Mouse (Mus musculus) lung, embryonic 15.5 days (tissue): ENCODE results near the gene Abcd3. TPM values are rescaled to one million over a fixed set of nuclear protein-coding genes. Genes with fewer than 3 reads are reported as not detected.

Experiments used
- ATAC-seq: fragments of 200-750 bp; cut with Nextera tagmentation; 2 replicates; pipeline ENCODE4 v1.8.0; 2017; ENCODE audit warnings: moderate number of reproducible peaks, borderline replicate concordance; ENCODE audit not compliant: low FRiP score, low TSS enrichment; ENCODE audit errors: extremely low read depth
- H3K27ac ChIP-seq: fragments of 300-500 bp; sonication (generic); 2 replicates; pipeline ENCODE4 v1.5.1; 2015; ENCODE audit warnings: moderate library complexity, mild to moderate bottlenecking, inconsistent platforms
- H3K27me3 ChIP-seq: fragments of 300-500 bp; sonication (generic); 2 replicates; pipeline ENCODE4 v1.6.1; 2015; ENCODE audit warnings: inconsistent platforms
- H3K36me3 ChIP-seq: fragments of 300-500 bp; sonication (generic); 2 replicates; pipeline ENCODE4 v1.6.1; 2015; ENCODE audit warnings: inconsistent platforms
- H3K4me1 ChIP-seq: fragments of 300-500 bp; sonication (generic); 2 replicates; pipeline ENCODE4 v1.6.1; 2015; ENCODE audit warnings: inconsistent platforms
- H3K4me2 ChIP-seq: fragments of 300-500 bp; sonication (generic); 2 replicates; pipeline ENCODE4 v1.6.1; 2015; ENCODE audit warnings: inconsistent platforms, mild to moderate bottlenecking, moderate library complexity
- H3K4me3 ChIP-seq: fragments of 300-500 bp; sonication (generic); 2 replicates; pipeline ENCODE4 v1.5.1; 2015; ENCODE audit warnings: mild to moderate bottlenecking, inconsistent platforms
- H3K9ac ChIP-seq: fragments of 300-500 bp; sonication (generic); 2 replicates; pipeline ENCODE4 v1.6.1; 2015; ENCODE audit warnings: inconsistent platforms
- H3K9me3 ChIP-seq: fragments of 300-500 bp; sonication (generic); 2 replicates; pipeline ENCODE4 v1.6.1; 2016; ENCODE audit warnings: inconsistent platforms
- WGBS: fragments of 180-500 bp; shearing (Covaris S2); methylation state at CpG from one replicate; pipeline ENCODE4 v1.1.7; 2015; 5-methylcytosine and 5-hydroxymethylcytosine counted together
- polyA plus RNA-seq: library from polyadenylated mRNA; unstranded; fragments of >200 nt; fragmentation: Nextera tagmentation; extraction: Ambion mirVana; gene quantifications from 2 replicates; pipeline ENCODE4 v1.2.1, GENCODE M21; 2015

The Abcd3 gene
- polyA plus RNA-seq, 1 experiment from 2014 or later, result 82.5 TPM

- no peaks in the 10 kb centered on the region for H3K9me3 ChIP-seq
- WGBS, result 54% methylated on average over 7 of the region's 7 CpGs
- no peak overlapping the region for H3K27ac ChIP-seq
- no peak overlapping the region for H3K9ac ChIP-seq
- ATAC-seq, result no peak
- H3K4me1 ChIP-seq, result 0 out of 2 replicates have a peak, but pooled peaks cover 6% of the 10 kb centered on the region
- no peak overlapping the region for H3K4me2 ChIP-seq
- no peaks in the 10 kb centered on the region for H3K36me3 ChIP-seq
- H3K4me3 ChIP-seq, result no peak overlapping the region
- no peaks in the 10 kb centered on the region for H3K27me3 ChIP-seq
These were observed 27.3 kb upstream of the Abcd3 start for GRCm38 (mm10) chr3:121842306-121842860.

DNA sequence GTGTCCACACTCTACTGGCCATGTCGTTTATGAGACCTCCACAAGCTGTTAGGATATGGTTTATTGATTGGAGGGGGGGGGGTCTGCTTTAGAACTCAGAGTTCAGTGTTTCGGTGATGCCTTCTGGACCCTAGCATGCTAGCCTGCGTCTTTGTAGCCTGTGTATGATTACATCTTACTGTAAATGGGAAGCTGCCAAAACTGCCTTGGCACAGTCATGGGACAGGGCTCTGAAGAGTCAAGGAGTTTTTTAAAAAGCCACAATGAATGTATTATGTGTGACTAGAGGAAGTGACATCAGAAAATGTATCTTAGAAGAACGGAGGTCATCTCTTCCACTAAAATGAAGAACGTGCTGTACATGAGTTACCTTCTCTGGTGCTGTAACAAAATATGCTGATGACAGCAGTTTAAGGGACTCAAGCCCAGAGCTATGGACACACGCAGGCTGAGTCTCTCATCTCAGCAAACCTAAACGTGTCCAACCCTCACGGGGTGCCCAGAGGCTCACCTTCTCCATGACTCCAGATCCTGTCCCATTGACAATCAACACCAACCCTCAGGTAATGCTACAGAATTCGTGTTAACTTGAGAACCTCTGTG is 26.4 kb upstream of the Abcd3 start:
- H3K4me2 ChIP-seq, result no peak overlapping the region
- no peak overlapping the region for H3K9ac ChIP-seq
- H3K4me1 ChIP-seq, result 0 out of 2 replicates have a peak, but pooled peaks cover 6% of the 10 kb centered on the region
- no peak overlapping the region for H3K4me3 ChIP-seq
- no peaks in the 10 kb centered on the region for H3K27me3 ChIP-seq
- WGBS, result 52% methylated on average over 9 of the region's 9 CpGs
- H3K27ac ChIP-seq, result no peak overlapping the region
- peak; percentile 59 for ATAC-seq
- no peaks in the 10 kb centered on the region for H3K9me3 ChIP-seq
- H3K36me3 ChIP-seq, result no peaks in the 10 kb centered on the region

DNA sequence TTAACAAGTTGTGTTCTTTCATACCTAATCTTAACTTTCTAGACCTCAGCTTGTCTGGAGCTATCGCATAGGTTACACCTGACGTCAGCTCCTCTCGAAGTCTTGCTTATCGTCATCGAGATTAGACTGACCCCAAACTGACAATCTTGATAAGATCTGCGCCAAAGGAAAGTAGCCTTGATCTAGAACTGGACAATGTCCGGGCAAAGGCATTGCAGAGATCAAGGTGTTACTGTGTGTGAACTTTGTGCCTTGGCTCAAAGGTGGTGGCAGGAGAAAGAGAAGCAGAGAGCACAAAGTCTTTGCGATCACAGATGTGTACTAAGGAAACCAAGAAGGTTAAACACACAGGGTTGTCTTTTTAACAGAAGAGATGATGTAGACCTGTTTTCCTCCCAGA is 25.2 kb upstream of the Abcd3 start:
- H3K36me3 ChIP-seq, result no peaks in the 10 kb centered on the region
- no peaks in the 10 kb centered on the region for H3K9me3 ChIP-seq
- no peak overlapping the region for H3K9ac ChIP-seq
- H3K4me2 ChIP-seq, result no peak overlapping the region
- no peak overlapping the region for H3K27ac ChIP-seq
- ATAC-seq, result no peak
- no peak overlapping the region for H3K4me3 ChIP-seq
- no peaks in the 10 kb centered on the region for H3K27me3 ChIP-seq
- H3K4me1 ChIP-seq, result 0 out of 2 replicates have a peak, but pooled peaks cover 6% of the 10 kb centered on the region
- 74% methylated on average over 8 of the region's 8 CpGs for WGBS

DNA sequence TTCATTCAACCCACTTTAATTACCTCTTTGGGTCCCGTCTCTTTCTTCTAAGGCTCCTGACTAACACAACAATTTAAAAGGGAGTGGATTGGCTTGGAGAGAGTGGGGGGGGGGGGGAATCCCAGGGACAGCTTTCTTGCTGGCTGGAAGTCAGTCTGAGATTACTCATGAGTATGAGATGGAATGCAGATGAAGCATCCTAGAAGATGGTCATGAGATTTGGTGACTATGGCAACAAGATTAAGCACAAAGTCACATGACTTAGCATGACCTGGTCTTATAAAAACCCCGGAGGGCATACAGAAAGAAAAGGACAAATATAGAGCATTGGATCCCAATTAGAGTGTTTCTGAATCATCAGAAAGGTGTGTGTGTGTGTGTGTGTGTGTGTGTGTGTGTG is 19.6 kb upstream of the Abcd3 start:
- Histone ChIP-seq H3K9me3 (no peaks in the 10 kb centered on the region), H3K4me2 (no peak overlapping the region), H3K9ac (no peak overlapping the region), H3K4me3 (no peak overlapping the region), H3K27ac (no peak overlapping the region), H3K36me3 (no peaks in the 10 kb centered on the region), H3K4me1 (no peaks in the 10 kb centered on the region), H3K27me3 (no peaks in the 10 kb centered on the region)
- ATAC-seq, result no peak
- 68% methylated on average over 2 of the region's 2 CpGs for WGBS

- H3K4me2 ChIP-seq, result no peak overlapping the region
- H3K9ac ChIP-seq, result no peak overlapping the region
- no peak overlapping the region for H3K27ac ChIP-seq
- no peaks in the 10 kb centered on the region for H3K36me3 ChIP-seq
- no peaks in the 10 kb centered on the region for H3K27me3 ChIP-seq
- no peak for ATAC-seq
- H3K4me1 ChIP-seq, result no peaks in the 10 kb centered on the region
- WGBS, result 59% methylated on average over 4 of the region's 4 CpGs
- H3K9me3 ChIP-seq, result no peaks in the 10 kb centered on the region
- H3K4me3 ChIP-seq, result no peak overlapping the region
These were observed 19.1 kb upstream of the Abcd3 start for GRCm38 (mm10) chr3:121834250-121834649.

DNA sequence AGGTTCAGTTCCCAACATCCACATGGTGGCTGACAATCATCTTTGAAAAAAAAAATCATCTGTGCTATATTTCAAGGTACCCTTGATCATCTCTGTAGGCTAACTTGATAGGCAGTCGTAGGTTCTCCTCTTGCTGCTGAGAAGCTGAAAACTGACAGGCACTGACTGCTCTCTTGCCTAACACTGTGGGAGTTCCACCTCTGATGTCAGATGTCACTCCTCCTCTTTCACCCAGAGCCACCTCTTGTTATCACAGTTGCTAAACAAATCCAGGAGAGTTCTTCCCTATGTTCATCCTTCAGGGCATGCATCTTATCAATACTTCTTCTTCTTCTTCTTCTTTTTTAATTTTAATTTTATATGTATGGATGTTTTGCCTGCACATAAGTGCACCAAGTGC is 10.0 kb upstream of the Abcd3 start:
- Histone ChIP-seq H3K9ac (no peak overlapping the region), H3K36me3 (no peaks in the 10 kb centered on the region), H3K9me3 (no peaks in the 10 kb centered on the region), H3K27ac (no peak overlapping the region), H3K4me2 (no peak overlapping the region), H3K4me1 (no peaks in the 10 kb centered on the region; the same call in 1 of the 2 replicates), H3K27me3 (no peaks in the 10 kb centered on the region), H3K4me3 (no peak overlapping the region)
- ATAC-seq, result no peak
- WGBS, result 62% methylated on average over 1 of the region's 1 CpGs

GRCm38 (mm10) chr3:121824319-121824718 is 9.2 kb upstream of the Abcd3 start:
- Histone ChIP-seq H3K27ac (no peak overlapping the region), H3K36me3 (no peaks in the 10 kb centered on the region), H3K27me3 (no peaks in the 10 kb centered on the region), H3K9ac (no peak overlapping the region), H3K4me1 (no peaks in the 10 kb centered on the region; the same call in 1 of the 2 replicates), H3K4me3 (no peak overlapping the region), H3K9me3 (no peaks in the 10 kb centered on the region), H3K4me2 (no peak overlapping the region)
- 92% methylated on average over 1 of the region's 1 CpGs for WGBS
- no peak for ATAC-seq

- 69% methylated on average over 5 of the region's 5 CpGs for WGBS
- Histone ChIP-seq H3K9ac (no peak overlapping the region), H3K27me3 (no peaks in the 10 kb centered on the region), H3K4me3 (no peak overlapping the region), H3K9me3 (no peaks in the 10 kb centered on the region), H3K36me3 (no peaks in the 10 kb centered on the region), H3K4me1 (no peaks in the 10 kb centered on the region; the same call in 1 of the 2 replicates), H3K27ac (no peak overlapping the region), H3K4me2 (no peak overlapping the region)
- no peak for ATAC-seq
These were observed 7.5 kb upstream of the Abcd3 start for GRCm38 (mm10) chr3:121822643-121823042.

GRCm38 (mm10) chr3:121821559-121822143 is 6.5 kb upstream of the Abcd3 start:
- no peak for ATAC-seq

DNA sequence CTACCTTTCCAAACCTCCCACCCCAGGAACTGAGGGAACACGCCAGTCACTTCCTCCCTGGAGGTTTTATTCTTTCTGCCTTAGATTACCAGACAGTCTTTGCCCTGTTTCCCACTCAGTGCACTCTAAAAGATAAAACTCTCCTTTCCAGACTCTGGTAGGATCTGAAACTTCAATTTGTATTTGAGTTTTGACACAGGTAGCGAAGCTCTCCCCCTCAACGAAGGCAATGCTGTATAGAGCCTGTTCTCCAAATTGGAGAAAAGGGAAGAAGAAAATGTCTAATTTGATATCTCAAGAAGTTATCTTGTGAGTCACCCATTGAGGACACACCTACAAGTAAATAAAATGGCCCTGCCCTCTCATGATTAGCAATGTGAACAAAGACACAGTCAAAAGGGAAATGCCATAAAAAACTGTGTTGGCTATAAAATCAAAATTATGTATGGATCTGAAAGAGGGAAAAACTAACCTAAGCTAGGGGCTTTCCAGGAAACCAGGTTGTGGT is 4.6 kb upstream of the Abcd3 start:
- Histone ChIP-seq H3K36me3 (no peaks in the 10 kb centered on the region), H3K4me2 (no peak overlapping the region), H3K4me3 (no peak overlapping the region), H3K27ac (no peak overlapping the region), H3K4me1 (peaks cover 6% of the 10 kb centered on the region; the same call in 1 of the 2 replicates), H3K9me3 (no peaks in the 10 kb centered on the region), H3K9ac (no peak overlapping the region), H3K27me3 (no peaks in the 10 kb centered on the region)
- 76% methylated on average over 3 of the region's 3 CpGs for WGBS
- ATAC-seq, result no peak

More at GRCm38 (mm10) chr3:121821559-121822143, 6.5 kb upstream of the Abcd3 start:
- no peaks in the 10 kb centered on the region for H3K27me3 ChIP-seq
- no peaks in the 10 kb centered on the region for H3K9me3 ChIP-seq
- H3K36me3 ChIP-seq, result no peaks in the 10 kb centered on the region
- H3K4me3 ChIP-seq, result no peak overlapping the region
- H3K9ac ChIP-seq, result no peak overlapping the region
- 54% methylated on average over 8 of the region's 8 CpGs for WGBS
- H3K27ac ChIP-seq, result no peak overlapping the region
- H3K4me1 ChIP-seq, result no peaks in the 10 kb centered on the region; the same call in 1 of the 2 replicates
- no peak overlapping the region for H3K4me2 ChIP-seq

DNA sequence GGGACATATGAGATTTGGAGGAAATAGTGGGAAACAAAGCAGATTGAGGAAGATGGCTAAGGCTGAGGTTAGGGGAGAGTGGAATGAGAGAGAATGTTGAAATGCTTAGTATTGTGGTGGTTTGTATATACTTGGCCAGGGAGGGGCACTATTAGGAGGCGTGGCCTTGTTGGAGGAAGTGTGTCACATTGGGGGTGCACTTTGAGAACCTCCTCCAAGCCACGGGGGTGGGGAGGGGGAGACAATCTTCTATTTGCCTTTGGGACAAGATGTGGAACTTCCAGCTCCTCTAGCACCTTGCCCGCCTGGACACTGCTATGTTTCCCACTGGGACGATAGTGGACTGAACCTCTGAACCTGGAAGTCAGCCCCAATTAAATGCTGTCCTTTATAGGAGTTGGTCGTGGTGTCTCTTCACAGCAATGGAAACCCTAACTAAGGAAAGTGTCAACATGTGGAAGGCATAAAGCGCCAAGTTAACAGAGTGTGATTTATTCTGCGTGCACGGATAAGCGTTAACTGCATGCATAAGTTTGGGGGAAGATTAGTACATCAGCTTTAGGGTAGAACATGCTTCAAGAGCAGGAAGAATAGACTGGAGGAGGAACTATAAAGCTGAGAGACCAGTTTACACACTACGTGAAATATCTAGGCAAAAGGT is 3.8 kb upstream of the Abcd3 start:
- no peaks in the 10 kb centered on the region for H3K36me3 ChIP-seq
- H3K27ac ChIP-seq, result no peak overlapping the region
- no peaks in the 10 kb centered on the region for H3K9me3 ChIP-seq
- H3K4me3 ChIP-seq, result no peak overlapping the region
- WGBS, result 72% methylated on average over 10 of the region's 10 CpGs
- H3K4me1 ChIP-seq, result peaks cover 7% of the 10 kb centered on the region
- no peak overlapping the region for H3K9ac ChIP-seq
- no peak for ATAC-seq
- H3K27me3 ChIP-seq, result no peaks in the 10 kb centered on the region
- H3K4me2 ChIP-seq, result no peak overlapping the region
